Mouse (Mus musculus) c-Kit-negative CD71-positive TER-119-positive erythroid progenitor cells, embryonic 14.5 days (primary cell): ENCODE measurements around the gene Pcnx2.

ENCODE experiments used
- DNase-seq: peaks from one replicate; pipeline ENCODE4 v3.0.0-alpha.2; 2013; ENCODE audit warnings: low read depth, low spot score

The Pcnx2 gene

DNA sequence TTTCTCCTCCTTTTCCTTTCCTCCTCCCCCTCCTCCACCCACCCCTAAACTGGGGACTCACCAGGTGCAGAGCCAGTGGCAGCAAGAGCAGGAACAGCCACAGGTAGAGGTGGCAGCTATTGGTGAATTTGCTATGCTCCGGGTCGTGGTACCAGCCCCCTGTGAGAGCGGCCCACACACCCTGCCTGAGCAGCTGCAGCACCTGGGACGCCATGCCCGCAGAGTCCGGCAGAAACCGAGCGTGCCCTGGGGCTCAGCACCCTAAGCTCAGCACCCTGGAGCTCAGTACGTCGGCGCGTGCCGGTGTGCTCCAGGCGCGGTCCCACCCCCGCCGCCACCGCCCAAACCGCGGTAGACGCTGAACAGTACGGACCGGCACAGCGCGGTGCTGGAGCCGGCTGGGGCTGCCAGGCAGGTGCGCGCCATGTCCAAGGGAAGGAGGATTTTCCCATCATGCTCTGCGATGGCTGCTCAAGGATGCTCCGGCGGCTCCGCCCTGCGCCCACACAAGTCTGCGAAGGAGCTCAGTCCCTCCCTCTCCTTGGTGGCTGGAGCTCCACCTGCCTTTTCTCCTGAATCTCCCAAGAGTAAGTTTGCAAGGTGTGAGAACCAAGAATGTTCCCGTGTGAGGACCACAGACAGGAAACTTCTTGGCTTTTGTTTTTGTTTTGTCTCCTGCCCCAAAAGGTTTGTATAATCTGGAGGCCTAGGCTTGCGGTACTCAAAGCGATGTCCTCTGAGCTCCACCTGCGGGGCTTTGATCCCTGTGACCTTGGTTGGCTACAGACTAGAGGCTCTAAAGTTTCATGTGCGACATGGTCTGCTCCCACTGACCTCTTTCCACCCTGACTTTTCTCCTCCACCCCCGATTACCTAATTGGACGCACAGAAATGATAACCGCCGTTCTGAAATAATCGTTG is at the start of gene Pcnx2:
TSS of gene Pcnx2 (minus strand) at position 450 of the 921 bp plus-strand sequence.
- DNase-seq: no peak

DNA sequence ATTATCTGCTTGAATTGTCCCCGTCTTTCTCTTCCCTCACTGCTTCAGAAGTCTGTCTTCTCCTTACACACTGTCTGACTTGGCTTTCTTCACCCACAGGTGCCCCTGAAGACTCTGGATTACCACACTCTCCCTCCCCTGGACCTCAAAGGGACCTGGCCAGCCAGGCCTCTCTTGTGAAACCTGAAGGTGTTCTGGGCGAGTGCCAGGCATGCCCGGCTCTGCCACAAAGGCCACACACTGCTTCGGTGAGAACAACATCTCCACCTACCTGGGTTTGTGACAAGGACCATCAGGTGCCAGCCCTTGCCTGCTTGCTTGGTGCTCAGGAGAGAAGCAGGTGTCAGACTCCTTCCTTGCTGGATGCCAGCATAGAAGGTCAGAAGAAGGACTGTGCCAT is 46.4 kb upstream of the Pcnx2 start:
- no peak for DNase-seq

DNA sequence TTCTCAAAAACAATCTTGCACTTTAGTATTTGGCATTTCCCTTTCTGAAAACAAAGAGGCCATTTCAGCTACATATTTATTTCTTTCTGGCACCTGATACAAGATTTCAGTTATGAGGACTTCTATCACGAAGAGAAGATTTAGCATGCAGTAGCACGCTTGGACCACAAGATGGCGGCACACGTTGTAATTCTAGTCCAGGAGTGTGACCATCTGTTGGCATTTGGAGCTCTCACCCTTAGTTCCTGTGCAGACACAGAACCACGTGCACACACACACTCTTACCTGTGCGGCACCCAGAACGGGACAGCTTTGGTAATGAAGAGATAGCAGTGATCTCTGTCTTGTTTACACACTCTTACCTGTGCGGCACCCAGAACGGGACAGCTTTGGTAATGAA is 37.5 kb upstream of the Pcnx2 start:
- DNase-seq: no peak

DNA sequence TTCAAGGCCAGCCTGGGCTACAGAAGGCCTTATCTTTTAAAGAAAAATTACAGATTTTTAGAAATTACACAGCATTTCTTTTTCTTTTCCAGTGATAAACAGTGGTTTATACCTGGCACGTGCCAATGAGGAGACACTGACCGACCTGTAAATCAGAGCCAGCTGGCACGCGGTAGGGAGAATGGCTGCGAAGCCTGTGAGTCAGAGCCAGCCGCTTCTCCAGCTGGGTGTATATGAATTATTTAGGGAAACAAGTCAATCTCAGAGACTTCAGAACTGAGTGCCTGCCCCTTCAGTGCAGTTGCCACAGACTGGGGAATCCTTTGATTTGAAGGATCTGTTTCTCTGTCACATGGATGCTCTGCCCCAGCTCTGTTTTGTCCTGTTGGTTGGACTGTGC is 33.7 kb upstream of the Pcnx2 start:
- DNase-seq: no peak

DNA sequence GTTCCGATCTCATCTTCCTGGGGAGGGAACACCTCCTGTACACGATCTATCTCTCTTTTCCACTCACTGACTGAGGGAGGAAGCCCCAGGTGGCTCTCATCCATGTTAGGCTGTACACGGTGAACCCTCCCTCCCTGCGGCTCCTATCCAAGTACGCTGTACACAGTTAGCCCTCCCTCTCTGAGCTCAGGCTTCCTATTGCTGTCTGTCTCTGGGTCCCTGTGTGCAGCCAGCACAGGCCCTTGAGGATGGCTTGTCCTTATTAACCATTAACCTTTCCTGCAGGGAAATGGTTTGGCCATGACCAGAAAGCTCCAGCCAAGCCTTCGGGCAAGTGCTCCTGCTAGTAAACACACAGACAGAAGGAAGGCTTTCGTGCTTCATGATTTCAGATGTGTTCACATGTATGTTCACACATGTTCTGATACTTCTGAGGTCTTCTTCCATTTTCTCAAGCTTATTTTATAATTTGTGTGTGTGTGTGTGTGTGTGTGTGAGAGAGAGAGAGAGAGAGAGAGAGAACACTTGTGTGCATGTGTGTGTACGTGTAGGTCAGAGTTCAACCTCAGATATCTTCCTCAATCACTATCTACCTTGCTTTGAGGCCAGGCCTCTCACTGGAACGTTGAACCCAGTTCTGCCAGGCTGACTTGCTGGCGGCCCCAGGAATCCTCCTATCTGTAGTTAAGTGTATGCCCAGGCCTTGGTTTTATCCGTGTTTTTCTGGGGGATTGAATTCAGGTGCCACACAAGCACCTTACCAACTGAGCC is 32.3 kb upstream of the Pcnx2 start:
- DNase-seq: no peak

DNA sequence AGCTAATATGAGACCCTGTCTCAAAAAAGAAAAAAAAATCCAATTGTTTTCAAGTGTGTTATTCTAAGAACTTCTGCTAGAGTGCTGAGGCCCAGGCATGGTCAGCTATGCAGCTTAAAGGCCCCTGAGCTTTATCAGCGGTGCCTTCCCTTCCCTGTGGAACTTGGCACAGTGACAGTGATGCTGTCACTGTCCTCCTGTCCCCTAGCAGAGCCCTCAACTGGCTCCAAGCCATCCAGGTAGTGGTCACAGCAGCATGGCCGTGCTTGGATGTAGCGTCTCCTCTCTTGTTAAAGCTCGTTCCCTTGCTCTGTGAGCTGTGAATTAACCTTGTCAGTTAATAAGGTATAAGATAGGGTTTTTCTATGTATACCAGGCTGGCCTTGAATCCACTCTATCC is 28.5 kb upstream of the Pcnx2 start:
- DNase-seq: no peak

DNA sequence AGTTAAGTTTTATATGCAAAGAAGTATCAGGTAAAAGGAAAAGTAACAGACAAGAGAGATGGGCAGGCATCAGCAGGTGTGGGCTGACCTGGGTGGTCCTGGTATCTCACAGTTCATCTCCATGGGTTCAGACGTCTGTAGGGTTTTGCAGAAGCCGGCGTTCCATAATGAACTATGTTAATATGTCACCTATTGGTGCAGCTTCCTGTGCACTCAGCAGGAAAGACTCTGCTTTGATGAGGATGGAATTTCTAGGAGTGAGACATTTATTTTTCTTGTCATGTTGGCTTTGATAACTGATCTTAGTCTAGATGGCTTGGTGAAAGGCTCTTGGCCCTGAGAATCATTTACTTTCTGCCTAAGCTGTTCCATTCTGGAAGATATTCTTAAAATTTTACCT is 24.2 kb upstream of the Pcnx2 start:
- DNase-seq: no peak

DNA sequence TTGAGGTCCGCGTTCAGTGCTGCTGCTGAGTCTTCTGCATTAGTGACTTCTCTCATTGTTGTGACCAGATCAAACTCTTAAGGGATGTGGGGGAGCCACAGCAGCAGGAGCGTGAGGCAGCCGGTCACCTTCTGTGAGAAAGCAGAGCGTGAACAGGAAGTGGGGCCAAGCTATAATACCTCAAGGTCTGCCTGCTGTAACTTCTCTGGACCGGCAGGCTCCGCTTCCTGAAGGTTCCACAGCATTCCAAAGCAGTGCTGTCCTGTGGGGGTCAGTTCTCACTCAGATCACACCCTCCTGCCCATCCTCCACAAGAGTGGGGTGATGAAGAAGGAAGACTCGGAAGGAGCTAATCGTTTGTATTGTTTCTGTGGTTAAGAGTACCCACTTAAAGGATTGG is 22.6 kb upstream of the Pcnx2 start:
- DNase-seq: no peak

DNA sequence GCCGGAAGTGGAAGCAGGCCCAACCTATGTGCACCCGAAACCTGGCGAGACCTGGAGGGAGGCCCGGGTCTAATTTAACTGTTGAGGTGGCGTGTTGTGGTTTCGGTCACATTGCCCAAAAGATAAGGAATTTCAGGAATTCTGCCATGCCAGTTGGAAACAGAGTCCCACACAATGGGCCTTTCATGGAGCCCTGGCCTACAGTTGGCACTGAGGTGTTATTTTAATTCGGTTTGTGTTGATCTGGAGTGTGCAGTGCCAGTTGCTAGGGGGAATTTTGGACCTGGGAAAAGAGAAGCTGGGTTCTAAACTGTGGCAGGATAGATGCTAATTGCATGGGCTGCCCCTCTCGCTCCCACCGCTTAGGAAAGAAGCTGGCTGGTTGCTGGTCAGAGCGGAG is 22.2 kb upstream of the Pcnx2 start:
- DNase-seq: no peak

DNA sequence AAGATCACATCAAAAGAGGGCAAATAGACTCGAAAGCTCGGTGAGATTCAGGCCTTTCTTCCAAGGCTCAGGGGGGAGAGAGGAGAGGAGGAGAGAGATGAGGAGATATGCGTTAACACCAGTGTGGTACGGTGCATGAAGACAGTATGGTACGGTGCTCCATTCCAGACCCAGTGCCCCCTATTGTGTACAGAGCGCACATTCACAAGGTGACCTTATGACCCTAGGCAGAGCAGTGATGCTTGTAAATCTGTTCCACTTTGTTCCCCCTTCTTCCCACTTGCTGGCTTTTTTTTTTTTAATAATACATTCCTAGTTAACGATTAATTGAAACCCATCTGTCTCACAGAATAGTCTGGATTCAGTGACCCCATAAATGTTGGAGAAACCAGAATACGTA is 21.4 kb upstream of the Pcnx2 start:
- no peak for DNase-seq

DNA sequence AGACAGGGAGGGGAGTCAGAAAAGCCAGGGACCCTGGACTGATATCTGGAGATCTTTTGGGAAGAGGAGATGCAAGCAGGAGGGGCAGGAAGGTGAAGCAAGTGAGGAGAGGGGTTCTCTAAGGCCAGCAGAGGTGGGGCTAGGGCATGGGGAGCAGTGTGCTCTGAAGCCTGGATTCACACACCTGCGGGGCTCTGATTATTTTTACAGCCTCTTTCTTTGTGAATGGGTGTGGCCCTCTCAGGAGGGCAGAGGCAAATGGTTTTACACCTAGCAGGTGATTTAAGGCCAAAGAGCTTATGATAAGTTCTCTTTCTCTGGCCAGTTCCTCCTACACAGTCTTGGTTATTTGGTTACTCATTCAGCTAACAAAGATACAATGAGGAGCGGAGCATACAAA is 20.6 kb upstream of the Pcnx2 start:
- no peak for DNase-seq

DNA sequence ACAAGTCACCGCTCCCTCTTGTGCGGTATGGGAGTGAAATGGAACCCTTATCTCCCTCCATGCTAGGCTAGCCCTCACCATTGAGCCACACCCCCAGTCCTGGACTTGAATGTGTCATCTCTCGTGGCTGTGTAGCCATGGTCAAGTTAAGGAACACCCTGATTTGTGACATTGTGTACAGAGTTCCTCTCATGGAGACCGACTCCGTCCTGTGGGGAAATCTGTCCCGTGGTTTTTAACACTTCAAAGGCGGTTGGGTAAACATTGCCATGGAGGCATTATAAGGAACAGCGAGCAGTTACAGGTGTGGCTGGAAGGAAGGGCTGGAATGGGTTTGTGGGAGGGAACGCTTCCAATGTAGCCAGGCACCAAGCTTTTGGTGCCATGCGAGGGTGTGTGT is 18.9 kb upstream of the Pcnx2 start:
- no peak for DNase-seq

DNA sequence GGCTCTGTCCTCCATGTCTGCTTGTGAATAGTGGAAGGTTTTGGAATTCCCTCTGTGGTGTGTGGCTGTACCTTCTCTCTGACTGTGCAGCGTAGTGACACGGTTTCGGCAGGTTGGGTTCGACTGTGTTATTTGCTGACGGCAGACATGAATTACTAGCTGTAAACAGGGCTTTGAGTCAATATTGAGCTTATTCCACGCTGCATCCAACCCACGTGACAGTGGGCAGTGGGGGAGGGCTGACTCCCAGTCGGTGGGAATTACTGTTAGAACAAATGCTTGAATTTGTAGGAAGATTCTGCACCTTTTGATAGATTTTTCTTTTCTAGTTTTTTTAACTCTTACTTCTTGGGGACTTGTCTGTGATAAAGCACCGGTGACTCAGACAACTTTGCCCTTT is 16.3 kb upstream of the Pcnx2 start:
- no peak for DNase-seq

DNA sequence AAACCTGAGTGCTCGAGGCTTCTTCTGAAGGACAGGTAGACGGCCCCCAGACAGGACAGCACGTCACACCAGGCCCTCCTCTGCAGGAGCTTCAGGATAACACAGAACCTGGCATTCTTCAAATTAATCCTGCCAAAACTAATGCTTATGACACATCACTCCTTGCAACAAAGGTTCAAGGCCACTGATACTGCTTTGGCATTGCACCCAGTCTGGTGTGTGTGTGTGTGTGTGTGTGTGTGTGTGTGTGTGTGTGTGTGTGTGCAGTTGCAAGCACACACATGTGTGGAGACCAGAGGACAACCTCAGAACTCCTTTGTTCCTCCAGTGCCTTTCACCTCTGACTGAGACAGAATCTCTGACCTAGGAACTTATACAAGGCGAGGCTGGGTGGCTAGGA is 15.1 kb upstream of the Pcnx2 start:
- DNase-seq: no peak

DNA sequence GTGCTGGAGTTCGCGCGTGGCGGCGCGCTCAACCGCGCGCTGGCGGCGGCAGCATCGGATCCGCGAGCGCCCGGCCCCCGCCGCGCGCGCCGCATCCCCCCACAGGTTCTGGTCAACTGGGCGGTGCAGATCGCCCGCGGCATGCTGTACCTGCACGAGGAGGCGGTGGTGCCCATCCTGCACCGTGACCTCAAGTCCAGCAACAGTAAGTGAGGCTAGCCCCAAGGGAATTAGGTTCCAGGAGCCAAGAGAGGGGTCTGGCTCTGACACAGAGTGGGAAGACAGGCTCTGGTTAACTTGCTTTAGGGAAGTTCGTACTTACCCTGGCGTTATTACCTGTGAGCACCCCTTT is 13.1 kb upstream of the Pcnx2 start:
- DNase-seq: no peak

DNA sequence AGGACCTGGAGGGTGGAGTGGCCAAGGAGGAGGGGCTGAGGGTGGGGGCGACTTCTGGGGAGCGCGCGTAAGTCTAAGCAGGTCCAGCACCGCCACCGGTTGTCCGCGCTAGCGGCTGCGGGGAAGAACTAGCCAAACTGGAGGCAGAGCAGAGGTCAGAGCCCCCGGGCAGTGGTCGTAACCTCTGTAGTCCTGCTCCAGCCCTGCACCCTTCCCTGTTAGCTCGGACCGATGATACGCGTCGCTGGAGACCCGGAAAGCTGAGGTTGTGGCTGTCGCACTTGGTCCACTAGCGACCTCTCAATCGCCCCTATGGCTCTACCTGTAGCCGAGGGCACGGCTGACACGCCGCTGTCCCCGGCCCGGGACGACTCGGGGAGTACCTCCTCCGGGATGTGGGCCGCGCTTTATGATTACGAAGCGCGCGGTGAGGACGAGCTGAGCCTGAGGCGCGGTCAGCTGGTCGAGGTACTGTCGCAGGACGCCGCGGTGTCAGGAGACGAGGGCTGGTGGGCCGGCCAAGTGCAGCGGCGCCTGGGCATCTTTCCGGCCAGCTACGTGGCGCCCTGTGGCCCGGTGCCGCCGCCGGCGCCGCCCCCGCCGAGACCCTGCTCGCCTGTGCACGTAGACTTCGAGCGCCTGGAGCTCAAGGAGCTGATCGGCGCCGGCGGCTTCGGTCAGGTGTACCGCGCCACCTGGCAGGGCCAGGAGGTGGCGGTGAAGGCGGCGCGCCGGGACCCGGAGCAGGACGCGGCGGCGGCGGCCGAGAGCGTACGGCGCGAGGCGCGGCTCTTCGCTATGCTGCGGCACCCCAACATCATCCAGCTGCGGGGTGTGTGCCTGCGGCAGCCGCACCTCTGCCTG is 12.5 kb upstream of the Pcnx2 start, which contains the start of gene Map3k21:
TSS of gene Map3k21 (plus strand) at position 86 of the 864 bp plus-strand sequence.
- no peak for DNase-seq

DNA sequence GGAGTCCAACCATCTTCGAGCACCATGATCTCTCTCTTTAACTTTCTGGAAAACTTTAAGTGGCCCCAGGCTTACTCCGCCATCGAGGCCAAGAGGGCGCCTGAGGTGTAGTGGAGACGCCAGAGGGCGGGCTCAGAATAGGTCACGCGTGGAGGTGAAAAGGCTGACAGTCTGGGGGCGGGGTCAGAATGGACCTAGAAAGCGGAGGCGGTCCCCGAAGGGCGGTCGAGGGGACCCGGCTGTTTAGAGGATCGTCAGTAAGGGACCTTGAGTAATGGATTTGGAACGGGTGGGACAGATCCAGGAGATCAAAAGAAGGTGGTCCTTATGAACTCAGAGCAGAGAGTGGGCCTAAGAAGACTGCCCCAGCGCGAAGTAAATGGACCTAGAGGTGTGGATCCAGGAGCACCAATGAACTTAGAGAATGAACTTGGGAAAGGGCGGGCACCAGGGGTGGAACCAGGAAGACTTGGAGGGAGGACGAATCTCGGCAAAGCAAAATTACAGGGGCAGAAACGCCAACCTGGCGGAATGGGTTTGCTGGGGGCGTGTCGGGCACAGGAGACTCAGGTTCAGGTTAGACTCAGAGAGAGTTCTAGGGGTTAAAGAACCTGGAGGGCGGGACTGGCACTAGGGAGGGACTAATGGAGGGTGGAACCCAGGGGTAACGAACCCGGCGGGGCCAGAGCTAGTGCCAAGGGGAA is 11.7 kb upstream of the Pcnx2 start:
- no peak for DNase-seq

DNA sequence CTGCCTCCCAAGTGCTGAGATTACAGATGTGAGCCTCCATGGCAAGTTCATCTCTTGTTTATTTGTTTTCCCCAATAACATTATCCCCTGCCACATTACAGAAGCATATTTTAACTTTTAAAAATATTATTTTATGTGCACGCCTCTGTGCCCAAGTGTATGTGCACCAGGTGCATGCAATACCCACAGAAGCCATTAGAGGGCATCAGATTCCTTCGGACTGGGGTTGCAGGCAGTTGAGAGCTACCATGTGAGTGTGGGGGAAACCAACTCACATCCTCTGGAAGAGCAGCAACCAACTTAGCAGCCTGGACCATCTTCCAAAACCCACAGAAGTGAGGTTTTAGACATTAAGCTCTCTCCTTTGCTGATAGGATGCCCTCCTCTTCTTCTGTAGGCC is 9.2 kb upstream of the Pcnx2 start:
- no peak for DNase-seq

DNA sequence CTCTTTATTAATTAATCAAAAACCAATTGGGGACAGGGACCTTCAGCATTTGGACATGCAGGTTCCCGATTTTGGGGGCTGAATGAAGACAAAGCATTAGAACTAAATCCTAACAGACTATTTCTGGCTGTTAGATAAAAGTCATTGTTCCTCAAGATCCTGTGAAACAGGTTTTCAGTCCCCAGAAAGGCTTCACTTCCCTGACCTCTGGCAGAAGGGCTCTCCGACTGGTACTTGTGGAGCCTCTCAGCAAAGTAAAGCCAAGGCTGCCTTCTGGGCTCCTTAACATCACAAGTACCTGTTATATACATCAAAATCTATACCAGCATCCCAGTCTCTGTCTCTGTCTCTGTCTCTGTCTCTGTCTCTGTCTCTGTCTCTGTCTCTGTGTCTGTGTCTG is 7.2 kb upstream of the Pcnx2 start:
- DNase-seq: no peak

DNA sequence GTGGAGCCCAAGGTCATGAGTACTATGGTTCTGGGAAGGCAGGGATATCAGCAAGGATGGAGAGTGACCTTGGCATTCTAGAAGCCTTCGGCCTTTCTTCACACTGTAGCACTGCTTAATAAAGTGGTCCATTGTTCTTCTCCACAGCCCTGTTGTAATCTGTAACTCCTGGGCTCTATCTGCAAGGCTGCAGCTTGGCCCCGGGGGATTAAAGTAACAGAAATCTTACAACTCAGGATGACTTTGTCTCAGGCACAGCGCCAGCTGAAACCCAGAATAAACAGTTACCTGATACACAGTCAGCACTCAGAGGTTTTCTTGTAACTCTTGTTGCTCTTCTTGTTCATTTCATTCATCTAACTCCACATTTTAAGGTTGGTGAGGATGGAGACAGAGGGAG is 4.4 kb upstream of the Pcnx2 start:
- DNase-seq: no peak

DNA sequence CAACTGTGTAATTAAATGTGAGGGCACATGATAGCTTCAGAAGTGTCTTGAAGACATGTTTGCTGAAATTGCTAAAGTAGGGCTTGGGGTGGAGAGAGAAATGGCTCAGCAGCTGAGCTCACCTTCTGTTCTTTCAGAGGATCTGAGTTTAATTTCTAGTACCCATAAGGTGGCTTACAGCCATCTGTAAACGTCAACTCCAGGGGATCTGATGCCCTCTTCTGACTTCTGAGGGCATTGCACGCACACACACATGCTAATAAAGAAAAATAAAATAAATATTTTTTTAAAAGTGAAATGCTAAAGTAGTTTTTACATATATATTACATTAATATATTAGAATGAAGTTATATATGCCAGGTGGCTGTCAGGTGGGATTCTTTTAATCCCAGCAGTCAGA is 3.0 kb upstream of the Pcnx2 start:
- DNase-seq: no peak
